Mouse (Mus musculus): ENCODE results near the gene Itga6.
A peak's percentile ranks its signal among the peaks of the same experiment; 100 is the strongest.

Itga6 gene

GRCm38 (mm10) chr2:71809289-71809860, 64.0 kb downstream of the Itga6 start:
- DNase-seq: no peak

GRCm38 (mm10) chr2:71810010-71810409, 64.6 kb downstream of the Itga6 start:
- no peak for DNase-seq

GRCm38 (mm10) chr2:71810906-71811305, 65.5 kb downstream of the Itga6 start:
- DNase-seq: no peak

GRCm38 (mm10) chr2:71812221-71813021, 67.0 kb downstream of the Itga6 start:
- peak; percentile 91 for DNase-seq

GRCm38 (mm10) chr2:71813022-71813358, 67.6 kb downstream of the Itga6 start:
- DNase-seq: no peak

GRCm38 (mm10) chr2:71813371-71813770, 68.0 kb downstream of the Itga6 start:
- DNase-seq: peak; percentile 56

- peak; percentile 84 for DNase-seq
These were observed 68.6 kb downstream of the Itga6 start for GRCm38 (mm10) chr2:71814016-71814415.

- DNase-seq: peak; percentile 51
These were observed 69.9 kb downstream of the Itga6 start for GRCm38 (mm10) chr2:71815279-71815678.

- DNase-seq: peak; percentile 74
These were observed 71.1 kb downstream of the Itga6 start for GRCm38 (mm10) chr2:71816391-71817041.

- no peak for DNase-seq
These were observed 78.7 kb downstream of the Itga6 start for GRCm38 (mm10) chr2:71824146-71824545.

GRCm38 (mm10) chr2:71827711-71828110, 82.3 kb downstream of the Itga6 start:
- no peak for DNase-seq

GRCm38 (mm10) chr2:71828928-71829327, 83.5 kb downstream of the Itga6 start:
- DNase-seq: no peak

GRCm38 (mm10) chr2:71833626-71834025, 88.2 kb downstream of the Itga6 start:
- DNase-seq: no peak

GRCm38 (mm10) chr2:71834371-71834770, 89.0 kb downstream of the Itga6 start:
- no peak for DNase-seq

- no peak for DNase-seq
These were observed 90.1 kb downstream of the Itga6 start for GRCm38 (mm10) chr2:71835556-71835955.

GRCm38 (mm10) chr2:71836232-71836631, 90.8 kb downstream of the Itga6 start:
- no peak for DNase-seq

GRCm38 (mm10) chr2:71837261-71837660, 91.8 kb downstream of the Itga6 start:
- DNase-seq: no peak

GRCm38 (mm10) chr2:71837791-71838190, 92.4 kb downstream of the Itga6 start:
- peak; percentile 73 for DNase-seq

GRCm38 (mm10) chr2:71843316-71843715, 97.9 kb downstream of the Itga6 start:
- peak; percentile 38 for DNase-seq

- no peak for DNase-seq
These were observed 99.5 kb downstream of the Itga6 start for GRCm38 (mm10) chr2:71844906-71845305.

- peak; percentile 66 for DNase-seq
These were observed 106.7 kb downstream of the Itga6 start for GRCm38 (mm10) chr2:71852161-71852560.

- no peak for DNase-seq
These were observed 109.7 kb downstream of the Itga6 start for GRCm38 (mm10) chr2:71855076-71855475.

- no peak for DNase-seq
These were observed 118.2 kb downstream of the Itga6 start for GRCm38 (mm10) chr2:71863531-71864173.

GRCm38 (mm10) chr2:71865022-71865421, 119.6 kb downstream of the Itga6 start:
- no peak for DNase-seq
